Mouse (Mus musculus) hindbrain, embryonic 16.5 days (tissue): Measurements from ENCODE around the gene Nova1. TPM values are rescaled to one million over a fixed set of nuclear protein-coding genes. Genes with fewer than 3 reads are reported as not detected.

Experiments
- ATAC-seq: fragments of 200-750 bp; cut with Nextera tagmentation; 2 replicates; pipeline ENCODE4 v1.8.0; 2017; ENCODE audit warnings: moderate TSS enrichment, moderate library complexity
- H3K27ac ChIP-seq: fragments of 300-500 bp; sonication (generic); 2 replicates; pipeline ENCODE4 v1.5.1; 2014; ENCODE audit warnings: low read depth, mild to moderate bottlenecking, control low read depth, low read length, moderate library complexity
- H3K27me3 ChIP-seq: fragments of 300-500 bp; sonication (generic); replicated peaks from 2 replicates; pipeline ENCODE4 v1.6.1; 2014; ENCODE audit warnings: low read length; ENCODE audit not compliant: control insufficient read depth, insufficient read depth
- H3K36me3 ChIP-seq: fragments of 300-500 bp; sonication (generic); 2 replicates; pipeline ENCODE4 v1.6.1; 2014; ENCODE audit warnings: mild to moderate bottlenecking, low read length, moderate library complexity, mixed read lengths; ENCODE audit not compliant: control insufficient read depth, insufficient read depth
- H3K4me1 ChIP-seq: fragments of 300-500 bp; sonication (generic); 2 replicates; pipeline ENCODE4 v1.6.1; 2014; ENCODE audit warnings: low read depth, low read length; ENCODE audit not compliant: control insufficient read depth, insufficient read depth
- H3K4me2 ChIP-seq: fragments of 300-500 bp; sonication (generic); 2 replicates; pipeline ENCODE4 v1.6.1; 2014; ENCODE audit warnings: mild to moderate bottlenecking, low read length, control low read depth, moderate library complexity
- H3K4me3 ChIP-seq: fragments of 300-500 bp; sonication (generic); 2 replicates; pipeline ENCODE4 v1.5.1; 2014; ENCODE audit warnings: mild to moderate bottlenecking, low read length, control low read depth, moderate library complexity
- H3K9ac ChIP-seq: fragments of 300-500 bp; sonication (generic); 2 replicates; pipeline ENCODE4 v1.6.1; 2014; ENCODE audit warnings: low read depth, mild to moderate bottlenecking, control low read depth, low read length, moderate library complexity
- H3K9me3 ChIP-seq: fragments of 300-500 bp; sonication (generic); 2 replicates; pipeline ENCODE4 v1.6.1; 2014; ENCODE audit warnings: mild to moderate bottlenecking, low read length, moderate library complexity; ENCODE audit not compliant: control insufficient read depth
- WGBS: fragments of 180-500 bp; shearing (Covaris S2); extraction: QIAGEN DNeasy Blood & Tissue Kit; methylation state at CpG from one replicate; pipeline ENCODE4 v1.1.7; 2014; 5-methylcytosine and 5-hydroxymethylcytosine counted together
- polyA plus RNA-seq: library from polyadenylated mRNA; unstranded; fragments of >200 nt; fragmentation: Nextera tagmentation; extraction: Ambion mirVana; gene quantifications from 2 replicates; pipeline ENCODE4 v1.2.1, GENCODE M21; 2015

Nova1 gene
- polyA plus RNA-seq, 1 experiment from 2014 or later = 72.3 TPM

DNA sequence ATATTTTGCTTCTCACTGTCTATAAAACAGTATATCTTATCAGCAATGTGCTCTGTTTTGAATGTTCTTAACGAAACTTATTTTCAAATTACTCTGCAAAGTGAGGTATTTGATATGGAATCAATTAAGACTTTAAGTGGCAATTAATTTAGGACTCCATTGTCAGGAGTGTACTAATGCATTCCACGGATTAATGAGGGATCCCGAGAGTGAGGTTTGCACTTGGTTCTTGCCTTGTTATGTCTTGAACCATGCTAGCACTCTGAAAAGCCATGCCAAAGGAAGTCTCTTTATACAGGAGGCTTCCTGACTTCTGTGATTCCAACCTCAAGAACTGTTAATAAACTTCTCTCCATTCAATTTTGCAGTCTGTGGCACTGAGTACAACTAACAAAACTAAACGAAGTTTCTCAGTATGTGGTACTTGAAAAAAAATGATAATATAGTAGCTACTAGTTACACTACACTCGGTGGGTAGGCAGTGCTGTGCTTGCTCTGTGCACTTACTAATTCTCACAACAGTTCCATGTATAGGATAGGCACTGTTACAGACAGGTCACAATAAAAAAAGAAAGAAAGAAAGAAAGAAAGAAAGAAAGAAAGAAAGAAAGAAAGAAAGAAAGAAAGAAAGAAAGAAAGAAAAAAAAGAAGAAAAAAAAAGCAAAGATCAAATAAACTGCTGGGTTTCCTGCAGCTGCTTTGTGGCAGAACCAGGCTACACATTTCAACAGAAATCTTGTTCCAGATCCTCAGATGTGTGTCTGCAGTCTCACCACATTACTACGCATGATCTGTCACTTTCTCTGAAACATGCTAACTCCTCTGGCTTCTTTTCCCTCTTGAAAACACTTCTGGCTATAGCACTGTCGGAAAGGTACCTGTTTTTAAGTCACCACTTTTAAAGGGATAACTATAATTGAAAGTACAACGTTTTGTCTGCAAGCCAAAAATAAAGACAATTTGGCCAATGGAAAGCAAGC lies 36.1 kb downstream of the Nova1 start:
- Histone ChIP-seq H3K4me3 (no peak overlapping the region), H3K27me3 (no peaks in the 10 kb centered on the region), H3K9ac (no peak overlapping the region), H3K4me2 (no peak overlapping the region), H3K36me3 (no peaks in the 10 kb centered on the region), H3K9me3 (no peaks in the 10 kb centered on the region), H3K27ac (no peak overlapping the region), H3K4me1 (no peaks in the 10 kb centered on the region; the same call in 1 of the 2 replicates)
- 57% methylated on average over 8 of the region's 8 CpGs for WGBS
- ATAC-seq = peak; percentile 54; the same call in 1 of the 2 replicates

DNA sequence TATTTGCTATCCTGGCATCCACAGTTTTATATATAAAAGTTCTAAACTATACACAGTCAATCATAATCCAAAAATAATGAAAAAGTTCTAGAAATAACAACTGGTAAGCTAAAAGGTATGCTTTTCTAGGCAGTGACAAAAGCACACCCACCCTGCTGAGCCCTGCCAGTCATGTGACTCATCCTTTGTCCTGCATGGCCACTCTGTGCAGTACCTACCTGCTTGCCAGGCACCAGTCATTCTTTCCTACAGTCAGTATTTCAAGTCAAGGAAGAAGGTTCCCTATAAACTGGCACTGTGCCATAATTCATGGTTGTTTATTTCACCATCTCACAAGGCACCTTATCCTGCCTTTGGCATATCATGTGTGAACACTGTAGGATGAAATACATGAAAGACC lies 37.2 kb downstream of the Nova1 start:
- H3K36me3 ChIP-seq = no peaks in the 10 kb centered on the region

DNA sequence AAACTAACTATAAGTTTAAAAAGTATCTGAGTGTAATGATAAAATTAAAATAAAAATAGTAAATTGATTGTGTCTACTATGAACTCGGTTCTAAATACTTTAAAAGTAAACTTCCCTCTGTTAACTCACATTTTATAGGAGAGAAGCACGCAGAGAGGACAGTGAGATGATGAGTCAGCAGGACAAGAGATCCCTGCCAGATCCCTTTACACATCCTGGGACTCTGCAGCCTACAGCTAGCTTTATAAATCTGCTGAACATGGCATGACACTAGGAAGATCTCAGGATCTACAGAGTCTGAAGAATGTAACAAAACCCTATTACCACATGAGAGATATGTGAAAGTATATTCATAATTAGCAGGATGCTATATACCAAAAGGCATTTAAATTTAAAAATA lies 37.7 kb downstream of the Nova1 start:
- 78% methylated on average over 2 of the region's 2 CpGs for WGBS
- no peak overlapping the region for H3K4me3 ChIP-seq
- no peaks in the 10 kb centered on the region; the same call in 1 of the 2 replicates for H3K4me1 ChIP-seq
- no peak overlapping the region for H3K9ac ChIP-seq
- no peaks in the 10 kb centered on the region for H3K9me3 ChIP-seq
- H3K36me3 ChIP-seq = no peaks in the 10 kb centered on the region
- ATAC-seq = no peak
- H3K27ac ChIP-seq = no peak overlapping the region
- no peak overlapping the region for H3K4me2 ChIP-seq
- H3K27me3 ChIP-seq = no peaks in the 10 kb centered on the region

More for the DNA sequence above, 37.2 kb downstream of the Nova1 start:
- H3K9me3 ChIP-seq = no peaks in the 10 kb centered on the region
- no peak overlapping the region for H3K4me3 ChIP-seq
- H3K4me1 ChIP-seq = no peaks in the 10 kb centered on the region; the same call in 1 of the 2 replicates
- H3K27me3 ChIP-seq = no peaks in the 10 kb centered on the region
- ATAC-seq = no peak
- no peak overlapping the region for H3K9ac ChIP-seq
- no peak overlapping the region for H3K4me2 ChIP-seq
- H3K27ac ChIP-seq = no peak overlapping the region

DNA sequence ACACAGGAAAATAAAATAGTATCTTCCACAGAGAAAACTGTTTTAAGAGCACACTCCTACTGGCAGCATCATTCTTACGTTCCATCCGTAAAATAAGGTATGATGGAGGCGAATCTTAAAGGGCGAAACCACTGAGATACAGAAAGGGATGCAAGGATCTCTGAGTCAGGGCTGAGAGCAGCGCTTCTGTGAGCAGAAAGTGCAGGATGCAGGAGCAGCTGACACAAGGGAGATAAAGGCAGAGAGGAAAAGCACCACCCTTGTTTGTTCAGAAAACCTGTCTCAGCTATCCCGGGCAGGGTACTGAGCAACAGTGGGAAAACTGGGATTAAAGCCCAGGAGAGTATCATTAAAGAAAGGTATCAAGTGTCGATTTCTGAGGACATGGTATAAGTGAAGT lies 59.3 kb downstream of the Nova1 start:
- H3K9me3 ChIP-seq = no peaks in the 10 kb centered on the region
- no peak for ATAC-seq
- no peak overlapping the region for H3K27ac ChIP-seq
- H3K4me2 ChIP-seq = no peak overlapping the region
- H3K4me3 ChIP-seq = no peak overlapping the region
- no peaks in the 10 kb centered on the region for H3K36me3 ChIP-seq
- no peaks in the 10 kb centered on the region for H3K4me1 ChIP-seq
- H3K9ac ChIP-seq = no peak overlapping the region
- H3K27me3 ChIP-seq = no peaks in the 10 kb centered on the region
- 73% methylated on average over 7 of the region's 7 CpGs for WGBS

DNA sequence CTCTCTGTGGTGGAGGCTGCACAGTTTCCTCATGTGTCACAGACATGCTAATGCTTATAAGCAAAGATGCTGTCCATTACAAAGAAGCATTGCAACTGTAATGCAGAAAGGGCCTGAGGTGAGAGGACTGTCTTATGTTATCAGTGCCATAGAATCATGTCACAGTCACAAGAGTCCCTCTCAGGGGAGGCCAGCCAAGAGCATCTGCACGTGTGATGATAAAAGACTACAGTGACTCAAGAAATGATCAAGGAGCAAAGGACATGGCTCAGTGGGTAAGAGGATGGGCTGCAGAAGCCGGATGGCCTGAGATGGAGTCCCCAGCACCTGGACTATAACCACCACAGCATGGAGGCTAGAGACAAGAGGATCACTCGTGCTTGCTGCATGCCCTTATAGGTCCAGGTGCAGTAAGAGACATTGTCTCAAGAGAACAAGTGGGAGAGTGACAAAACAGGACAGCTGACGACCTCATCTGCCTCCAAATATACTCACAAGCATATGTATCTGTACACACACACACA lies 64.3 kb downstream of the Nova1 start:
- Histone ChIP-seq H3K36me3 (no peaks in the 10 kb centered on the region), H3K4me1 (no peaks in the 10 kb centered on the region), H3K9ac (no peak overlapping the region), H3K4me3 (no peak overlapping the region), H3K4me2 (no peak overlapping the region), H3K9me3 (no peaks in the 10 kb centered on the region), H3K27me3 (no peaks in the 10 kb centered on the region), H3K27ac (no peak overlapping the region)
- 60% methylated on average over 4 of the region's 4 CpGs for WGBS
- no peak for ATAC-seq

DNA sequence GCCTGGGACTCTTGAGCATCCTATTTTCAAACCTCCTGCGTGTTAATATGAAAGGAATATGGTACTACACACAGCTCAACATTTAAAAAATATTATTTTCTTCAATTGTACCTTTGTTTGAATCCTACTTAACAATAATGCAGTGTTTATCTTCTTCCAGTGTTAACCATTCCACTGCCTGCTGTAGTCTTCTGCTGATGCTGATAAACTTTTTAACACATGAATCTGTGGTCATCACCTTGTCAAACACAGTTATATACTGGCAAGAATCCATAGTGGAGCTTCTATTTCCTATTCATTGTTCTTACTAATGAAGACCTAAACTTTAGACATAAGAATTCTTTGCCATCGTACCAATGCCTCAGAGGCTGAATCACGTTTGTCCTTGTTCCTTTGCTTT lies 65.6 kb downstream of the Nova1 start:
- Histone ChIP-seq H3K36me3 (no peaks in the 10 kb centered on the region), H3K9me3 (no peaks in the 10 kb centered on the region), H3K9ac (no peak overlapping the region), H3K4me1 (no peaks in the 10 kb centered on the region), H3K4me3 (no peak overlapping the region), H3K4me2 (no peak overlapping the region), H3K27ac (no peak overlapping the region), H3K27me3 (no peaks in the 10 kb centered on the region)
- WGBS = 63% methylated on average over 3 of the region's 3 CpGs
- ATAC-seq = no peak

DNA sequence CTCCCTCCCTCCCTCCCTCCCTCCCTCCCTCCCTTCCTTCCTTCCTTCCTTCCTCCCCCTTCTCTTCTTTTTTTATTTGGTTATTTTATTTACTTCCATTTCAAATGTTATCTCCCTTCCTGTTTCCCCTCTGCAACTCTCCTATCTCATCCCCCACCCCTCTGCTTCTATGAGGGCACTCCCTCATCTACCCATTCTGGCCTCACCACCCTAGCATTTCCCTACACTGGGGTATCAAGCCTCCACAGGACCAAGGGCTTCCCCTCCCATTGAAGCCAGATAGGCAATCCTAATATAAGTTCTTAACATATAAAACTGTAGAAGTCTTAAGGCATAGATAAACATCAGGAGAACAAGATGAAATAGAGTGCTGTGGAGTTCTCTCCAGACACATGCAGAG lies 85.5 kb downstream of the Nova1 start:
- H3K27ac ChIP-seq = no peak overlapping the region
- H3K4me3 ChIP-seq = no peak overlapping the region
- ATAC-seq = no peak
- no peaks in the 10 kb centered on the region for H3K9me3 ChIP-seq
- no peaks in the 10 kb centered on the region for H3K36me3 ChIP-seq
- no peaks in the 10 kb centered on the region for H3K27me3 ChIP-seq
- no peaks in the 10 kb centered on the region for H3K4me1 ChIP-seq
- no peak overlapping the region for H3K9ac ChIP-seq
- H3K4me2 ChIP-seq = no peak overlapping the region

DNA sequence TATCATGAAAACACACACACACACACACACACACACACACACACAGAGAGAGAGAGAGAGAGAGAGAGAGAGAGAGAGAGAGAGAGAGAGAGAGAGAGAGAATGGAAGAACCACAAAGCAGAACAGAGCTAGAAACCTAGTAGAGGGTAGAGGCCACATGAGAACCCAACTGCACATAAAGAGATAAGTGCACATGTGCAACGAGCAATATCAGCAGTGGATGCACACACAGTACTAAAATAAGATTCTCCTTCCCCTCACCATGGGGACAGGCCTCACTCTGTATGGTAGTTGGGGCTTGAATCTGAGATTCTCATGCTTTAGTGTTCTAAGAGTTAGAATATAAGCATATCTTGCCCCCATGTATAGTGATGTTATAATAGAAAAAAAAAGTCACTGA lies 86.8 kb downstream of the Nova1 start:
- no peak for ATAC-seq
- H3K9me3 ChIP-seq = no peaks in the 10 kb centered on the region
- no peaks in the 10 kb centered on the region for H3K27me3 ChIP-seq
- WGBS = 75% methylated on average over 1 of the region's 1 CpGs
- H3K36me3 ChIP-seq = no peaks in the 10 kb centered on the region
- H3K27ac ChIP-seq = no peak overlapping the region
- H3K4me3 ChIP-seq = no peak overlapping the region
- no peaks in the 10 kb centered on the region for H3K4me1 ChIP-seq
- H3K4me2 ChIP-seq = no peak overlapping the region
- no peak overlapping the region for H3K9ac ChIP-seq

DNA sequence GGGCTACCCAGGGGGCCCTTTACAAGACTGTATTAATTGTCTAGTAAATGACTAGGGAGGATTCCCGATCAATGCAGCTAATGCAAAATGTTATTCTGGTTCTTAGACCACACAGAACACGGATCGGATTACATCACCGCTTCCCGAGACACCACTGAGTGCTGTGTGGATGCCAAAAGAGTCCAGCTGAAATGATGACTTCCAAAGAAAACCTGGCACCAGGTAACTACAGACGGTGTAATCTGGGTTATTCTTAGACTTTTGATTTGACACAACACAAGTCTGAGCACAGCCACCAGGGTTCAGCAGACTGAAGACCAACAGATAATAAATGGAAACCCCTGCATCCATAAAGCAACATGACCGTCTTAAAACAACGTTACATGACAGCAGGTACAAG lies 96.8 kb downstream of the Nova1 start:
- Histone ChIP-seq H3K36me3 (no peaks in the 10 kb centered on the region), H3K4me2 (no peak overlapping the region; the same call in 1 of the 2 replicates), H3K9me3 (no peaks in the 10 kb centered on the region), H3K27ac (no peak overlapping the region), H3K27me3 (no peaks in the 10 kb centered on the region), H3K4me3 (no peak overlapping the region), H3K4me1 (peaks cover 3% of the 10 kb centered on the region), H3K9ac (no peak overlapping the region)
- peak; percentile 52 for ATAC-seq
- WGBS = 42% methylated on average over 8 of the region's 8 CpGs
